Comparison of ENCODE assay signal across 13 mouse cellular contexts in the genomic region with DNA sequence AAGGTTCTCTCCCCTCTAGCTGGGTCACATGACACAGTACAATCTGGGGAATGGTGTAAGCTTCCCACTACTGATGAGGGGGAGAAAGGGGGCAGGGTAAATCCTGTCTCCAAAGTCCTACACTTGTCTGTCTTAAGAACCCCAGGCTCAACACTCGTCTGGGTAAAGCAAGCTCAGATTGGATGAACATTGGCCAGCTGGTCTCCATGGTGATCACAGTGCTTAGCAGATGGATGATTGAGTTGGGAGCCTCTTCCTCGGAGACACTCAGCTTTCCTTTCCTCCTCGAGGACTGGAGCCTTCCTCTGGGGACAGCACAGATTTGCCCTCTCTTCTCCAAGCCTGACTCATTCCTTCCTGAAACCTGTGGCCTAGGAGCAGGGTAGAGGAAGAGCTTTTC. TPM values are rescaled to one million over a fixed set of nuclear protein-coding genes. Genes with fewer than 3 reads are reported as not detected.
A peak's percentile ranks its signal among the peaks of the same experiment; 100 is the strongest.
DNase-seq lines count a peak whose midpoint lies in the region; ATAC-seq and TF ChIP-seq lines count a peak whose summit lies in the region.
"Had no signal": no experiment of that assay in that cellular context is flagged by ENCODE, and none has a peak within 500 bp of the region (broad histone marks: within the 10 kb centered on the region; RNA-seq: fewer than 3 reads in every experiment).

No protein-coding gene starts in this region.

- H3K9me3 ChIP-seq in embryonic facial prominence, embryonic 13.5 days, result no peaks in the 10 kb centered on the region
- H3K9me3 ChIP-seq in midbrain, embryonic 16.5 days (replicated peaks; ENCODE audit: control insufficient read depth, low read length, poor library complexity, severe bottlenecking), result no peaks in the 10 kb centered on the region
- H3K9me3 ChIP-seq in heart, embryonic 11.5 days (replicated peaks; ENCODE audit: control insufficient read depth, low read length), result no peaks in the 10 kb centered on the region
- H3K9me3 ChIP-seq: limb, embryonic 12.5 days; neural tube, embryonic 13.5 days had no signal

- WGBS in embryonic facial prominence, embryonic 13.5 days, result 18% methylated on average over 3 of the region's 3 CpGs
- 8% methylated on average over 3 of the region's 3 CpGs for WGBS in midbrain, embryonic 16.5 days
- WGBS in heart, embryonic 11.5 days (ENCODE audit: insufficient replicate concordance), result 19% methylated on average over 3 of the region's 3 CpGs

- peak; percentile 77 to 83 for DNase-seq in layer of hippocampus, adult 18-20 months (ENCODE audit: low spot score in 2 of 2)
- no peak for DNase-seq in layer of hippocampus, adult 9-10 months (ENCODE audit: low spot score)
- peak; percentile 62 to 83 for DNase-seq in layer of hippocampus, adult 2 months (ENCODE audit: low spot score in 2 of 2)
- no peak for DNase-seq in adipocyte (ENCODE audit: low spot score)
- DNase-seq in gastrocnemius, adult 2 months, result no peak
- DNase-seq: heart, adult 2 months; kidney, adult 18-20 months had no signal

- no peak overlapping the region for H3K4me2 ChIP-seq in embryonic facial prominence, embryonic 13.5 days
- no peak overlapping the region for H3K4me2 ChIP-seq in midbrain, embryonic 16.5 days (ENCODE audit: low read length)
- no peak overlapping the region for H3K4me2 ChIP-seq in heart, embryonic 11.5 days
- H3K4me2 ChIP-seq: limb, embryonic 12.5 days; neural tube, embryonic 13.5 days had no signal

- H3K36me3 ChIP-seq in embryonic facial prominence, embryonic 13.5 days, result peaks cover 20% of the 10 kb centered on the region
- peaks cover 12% of the 10 kb centered on the region; the same call in 1 of the 2 replicates for H3K36me3 ChIP-seq in midbrain, embryonic 16.5 days (ENCODE audit: control insufficient read depth, insufficient read depth, low read length)
- H3K36me3 ChIP-seq in heart, embryonic 11.5 days (ENCODE audit: control insufficient read depth, insufficient read depth, low read length), result peaks cover 6% of the 10 kb centered on the region; the same call in 1 of the 2 replicates

- intact Hi-C loops in gastrocnemius, adult 2 months (cut with DNase I), result no loop called here

- H3K4me3 ChIP-seq in embryonic facial prominence, embryonic 13.5 days, result no peak overlapping the region
- no peak overlapping the region for H3K4me3 ChIP-seq in layer of hippocampus, adult 2 months
- no peak overlapping the region for H3K4me3 ChIP-seq in midbrain, embryonic 16.5 days (ENCODE audit: low read depth, low read length)
- H3K4me3 ChIP-seq in heart, embryonic 11.5 days (ENCODE audit: low read depth, low read length), result no peak overlapping the region
- no peak overlapping the region for H3K4me3 ChIP-seq in gastrocnemius, adult 2 months
- H3K4me3 ChIP-seq: heart, adult 2 months; limb, embryonic 12.5 days; neural tube, embryonic 13.5 days had no signal

- H3K4me1 ChIP-seq in embryonic facial prominence, embryonic 13.5 days, result peaks cover 75% of the 10 kb centered on the region
- H3K4me1 ChIP-seq in midbrain, embryonic 16.5 days (ENCODE audit: control insufficient read depth, insufficient read depth, low read length), result peaks cover 37% of the 10 kb centered on the region
- peaks cover 60% of the 10 kb centered on the region for H3K4me1 ChIP-seq in heart, embryonic 11.5 days (ENCODE audit: control insufficient read depth, insufficient read depth, low read length)

- H3K27ac ChIP-seq in embryonic facial prominence, embryonic 13.5 days, result peak overlapping the region; percentile 5; the same call in 1 of the 2 replicates
- peak overlapping the region; percentile 79 for H3K27ac ChIP-seq in layer of hippocampus, adult 2 months
- H3K27ac ChIP-seq in midbrain, embryonic 16.5 days (ENCODE audit: low read length), result peak overlapping the region; percentile 63
- H3K27ac ChIP-seq in heart, embryonic 11.5 days (ENCODE audit: low read depth, low read length), result no peak overlapping the region
- H3K27ac ChIP-seq in gastrocnemius, adult 2 months, result no peak overlapping the region
- H3K27ac ChIP-seq: heart, adult 2 months; limb, embryonic 12.5 days; macrophage had no signal

- no peaks in the 10 kb centered on the region for H3K27me3 ChIP-seq in embryonic facial prominence, embryonic 13.5 days
- H3K27me3 ChIP-seq in midbrain, embryonic 16.5 days (ENCODE audit: control insufficient read depth, insufficient read depth, low read depth, low read length), result no peaks in the 10 kb centered on the region
- no peaks in the 10 kb centered on the region for H3K27me3 ChIP-seq in heart, embryonic 11.5 days (ENCODE audit: control insufficient read depth, insufficient read depth, low read length)
- H3K27me3 ChIP-seq: limb, embryonic 12.5 days; neural tube, embryonic 13.5 days had no signal

- TF ChIP-seq CTCF in layer of hippocampus, adult 2 months (conservative IDR thresholded peaks at IDR 0.05), result no peak
- TF ChIP-seq CTCF in gastrocnemius, adult 2 months (IDR thresholded peaks at IDR 0.05), result no peak

- ATAC-seq in embryonic facial prominence, embryonic 13.5 days (ENCODE audit: insufficient number of reproducible peaks, insufficient read depth, low FRiP score, low TSS enrichment, low read depth), result no peak
- no peak for ATAC-seq in midbrain, embryonic 16.5 days
- ATAC-seq in heart, embryonic 11.5 days (replicated peaks; ENCODE audit: insufficient number of reproducible peaks, low FRiP score, low TSS enrichment), result no peak

- no peak overlapping the region for H3K9ac ChIP-seq in embryonic facial prominence, embryonic 13.5 days
- H3K9ac ChIP-seq in midbrain, embryonic 16.5 days (ENCODE audit: low read depth, low read length), result no peak overlapping the region
- no peak overlapping the region for H3K9ac ChIP-seq in heart, embryonic 11.5 days (ENCODE audit: low read depth, low read length)
- H3K9ac ChIP-seq: limb, embryonic 12.5 days; neural tube, embryonic 13.5 days had no signal

RNA-seq across cellular contexts. Expression of gene Timm22, which starts 32.9 kb away (rescaled TPM):
- 10 to 100 TPM; 31.8 to 32.6 TPM for total RNA-seq in layer of hippocampus, adult 18-20 months (2021)
- polyA plus RNA-seq in embryonic facial prominence, embryonic 13.5 days (2015; fragmentation: Nextera tagmentation; extraction: Ambion mirVana), result 111 and 130 TPM in 2 replicates
- 10 to 100 TPM; 28.6 to 29.4 TPM for total RNA-seq in layer of hippocampus, adult 2 months (2021)
- polyA plus RNA-seq in midbrain, embryonic 16.5 days (2015; fragmentation: Nextera tagmentation; extraction: Ambion mirVana), result 95.9 and 105 TPM in 2 replicates
- polyA plus RNA-seq in heart, embryonic 11.5 days (2014; fragmentation: Nextera tagmentation; extraction: Ambion mirVana), result 108 and 110 TPM in 2 replicates
- 10 to 100 TPM; 29.0 to 45.0 TPM for total RNA-seq in gastrocnemius, adult 2 months (2021)

RNA-seq across cellular contexts. Expression of gene Nxn, which starts 40.7 kb away (rescaled TPM):
- total RNA-seq in layer of hippocampus, adult 18-20 months (2021), result 10 to 100 TPM; 10.1 to 12.4 TPM
- polyA plus RNA-seq in embryonic facial prominence, embryonic 13.5 days (2015; fragmentation: Nextera tagmentation; extraction: Ambion mirVana), result 76.8 and 77.6 TPM in 2 replicates
- 10 to 100 TPM; 11.6 to 12.2 TPM for total RNA-seq in layer of hippocampus, adult 2 months (2021)
- polyA plus RNA-seq in midbrain, embryonic 16.5 days (2015; fragmentation: Nextera tagmentation; extraction: Ambion mirVana), result 16.3 and 17.4 TPM in 2 replicates
- 21.6 and 24.8 TPM in 2 replicates for polyA plus RNA-seq in heart, embryonic 11.5 days (2014; fragmentation: Nextera tagmentation; extraction: Ambion mirVana)
- total RNA-seq in gastrocnemius, adult 2 months (2021), result 10 to 100 TPM; 42.0 to 49.3 TPM

Comparison
In these comparisons a context has a peak if more than half of its experiments do, and no peak if none do; other contexts are left out.
1. DNase-seq: peak in layer of hippocampus, adult 18-20 months (2 of 2) and layer of hippocampus, adult 2 months (2 of 2); none in layer of hippocampus, adult 9-10 months (single experiment), adipocyte (single experiment) and gastrocnemius, adult 2 months (single experiment).
2. H3K27ac ChIP-seq: peak in embryonic facial prominence, embryonic 13.5 days (single experiment), layer of hippocampus, adult 2 months (single experiment) and midbrain, embryonic 16.5 days (single experiment); none in heart, embryonic 11.5 days (single experiment) and gastrocnemius, adult 2 months (single experiment).